Mouse (Mus musculus): Measurements from ENCODE around the gene Glra4. TPM values are rescaled to one million over a fixed set of nuclear protein-coding genes. Genes with fewer than 3 reads are reported as not detected.

The Glra4 gene
- polyA plus RNA-seq (2015; fragmentation: Nextera tagmentation; extraction: Ambion mirVana): not detected in 2 replicates

DNA sequence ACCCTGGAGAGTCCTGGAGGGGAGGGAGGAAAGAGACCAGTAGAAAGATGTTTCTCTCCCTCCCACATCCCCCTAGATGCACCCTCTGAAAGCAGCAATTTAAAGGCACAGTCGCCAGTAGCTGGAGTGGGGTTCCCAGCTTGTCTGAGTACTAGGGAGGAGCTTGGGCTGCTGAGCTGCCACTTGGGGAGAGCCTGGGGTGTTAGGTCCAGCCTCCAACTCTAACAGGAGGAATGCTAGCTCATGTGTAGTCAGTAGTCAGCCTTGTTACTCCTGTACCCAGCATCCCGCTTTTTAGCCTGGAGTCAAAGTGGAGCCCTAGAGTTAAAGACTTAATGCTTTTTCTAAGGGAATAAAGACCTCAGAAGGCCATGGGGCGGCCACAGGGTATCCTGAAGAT lies at the start of gene Glra4:
Gene Glra4, minus strand, starts transcription at position 101 of the 400 bp plus-strand sequence.
- H3K4me1 ChIP-seq (replicated peaks; ENCODE audit: insufficient read depth, low read length): no peaks in the 10 kb centered on the region

DNA sequence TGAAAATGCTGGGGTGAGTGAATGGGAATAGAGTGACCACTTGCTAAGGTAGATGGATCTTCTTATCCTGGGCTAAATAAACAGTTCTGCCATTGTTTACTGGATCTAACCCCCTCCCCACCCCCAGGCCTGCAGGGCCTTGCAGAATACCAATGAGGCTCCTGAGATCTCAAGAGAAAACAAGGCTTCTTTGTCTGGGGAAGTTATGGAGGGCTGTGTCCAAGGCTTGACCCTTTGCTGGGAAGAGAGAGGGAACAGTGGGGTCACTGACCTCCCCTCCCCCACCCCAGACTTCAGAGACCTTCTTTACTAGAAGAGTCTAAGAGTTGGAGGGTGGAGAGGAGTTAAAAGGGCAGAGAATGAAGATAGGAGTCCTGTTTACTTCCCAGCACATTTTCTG lies 48.7 kb upstream of the Glra4 start:
- ATAC-seq (replicated peaks; ENCODE audit: low FRiP score, low read depth) (no peak), DNase-seq (ENCODE audit: low spot score) (no peak)
- no peak for TF ChIP-seq CTCF (IDR thresholded peaks at IDR 0.05; ENCODE audit: low read depth)
- Histone ChIP-seq H3K9me3 (replicated peaks; ENCODE audit: low read length) (no peaks in the 10 kb centered on the region), H3K4me1 (replicated peaks; ENCODE audit: insufficient read depth, low read length) (no peaks in the 10 kb centered on the region), H3K9ac (ENCODE audit: low read depth, low read length) (no peak overlapping the region), H3K4me2 (ENCODE audit: low read length) (no peak overlapping the region), H3K27ac (no peak overlapping the region), H3K36me3 (ENCODE audit: insufficient read depth, low read length) (no peaks in the 10 kb centered on the region), H3K27me3 (ENCODE audit: insufficient read depth, low read length) (no peaks in the 10 kb centered on the region), H3K4me3 (replicated peaks; ENCODE audit: low read depth, low read length) (no peak overlapping the region)

More for the DNA sequence above, at the start of gene Glra4:
- WGBS: 80% methylated on average over 3 of the region's 3 CpGs
- H3K27ac ChIP-seq: no peak within 1 kb of the TSS
- H3K27me3 ChIP-seq (ENCODE audit: insufficient read depth, low read length): no peaks in the 10 kb centered on the region
- H3K4me3 ChIP-seq (replicated peaks; ENCODE audit: low read depth, low read length): no peak within 1 kb of the TSS
- H3K9me3 ChIP-seq (replicated peaks; ENCODE audit: low read length): no peaks in the 10 kb centered on the region
- no peak for TF ChIP-seq CTCF (IDR thresholded peaks at IDR 0.05; ENCODE audit: low read depth)
- no peak within 1 kb of the TSS for H3K9ac ChIP-seq (ENCODE audit: low read depth, low read length)
- H3K4me2 ChIP-seq (ENCODE audit: low read length): no peak within 1 kb of the TSS
- no peaks in the 10 kb centered on the region for H3K36me3 ChIP-seq (ENCODE audit: insufficient read depth, low read length)
- no peak for DNase-seq (ENCODE audit: low spot score)
- no peak for ATAC-seq (replicated peaks; ENCODE audit: low FRiP score, low read depth)

DNA sequence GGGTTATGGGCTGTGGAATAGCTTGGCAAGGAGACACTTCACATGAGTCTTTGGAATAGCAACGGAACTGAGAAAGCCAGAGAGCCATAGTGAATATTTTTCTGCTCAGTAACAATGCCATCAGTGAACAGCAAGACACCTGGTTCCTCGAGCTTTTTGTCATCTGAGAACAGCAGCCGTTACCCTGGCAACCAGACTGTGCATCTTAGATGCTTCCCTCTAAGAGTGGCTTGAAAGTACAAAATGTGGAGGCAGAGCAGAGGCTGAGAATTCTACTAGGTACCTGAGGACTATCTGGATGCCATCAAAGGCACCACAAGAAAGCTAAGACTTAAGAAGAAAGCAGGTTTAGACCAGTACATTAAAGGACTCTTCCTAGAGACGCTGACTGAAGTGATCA lies 45.1 kb upstream of the Glra4 start:
- ATAC-seq (replicated peaks; ENCODE audit: low FRiP score, low read depth): no peak
- no peak overlapping the region for H3K27ac ChIP-seq
- no peaks in the 10 kb centered on the region for H3K27me3 ChIP-seq (ENCODE audit: insufficient read depth, low read length)
- H3K4me1 ChIP-seq (replicated peaks; ENCODE audit: insufficient read depth, low read length): no peaks in the 10 kb centered on the region
- no peaks in the 10 kb centered on the region for H3K36me3 ChIP-seq (ENCODE audit: insufficient read depth, low read length)
- no peak overlapping the region for H3K4me2 ChIP-seq (ENCODE audit: low read length)
- TF ChIP-seq CTCF (IDR thresholded peaks at IDR 0.05; ENCODE audit: low read depth): no peak
- no peak overlapping the region for H3K4me3 ChIP-seq (replicated peaks; ENCODE audit: low read depth, low read length)
- no peak for DNase-seq (ENCODE audit: low spot score)
- WGBS: 73% methylated on average over 4 of the region's 4 CpGs
- no peak overlapping the region for H3K9ac ChIP-seq (ENCODE audit: low read depth, low read length)
- H3K9me3 ChIP-seq (replicated peaks; ENCODE audit: low read length): no peaks in the 10 kb centered on the region

DNA sequence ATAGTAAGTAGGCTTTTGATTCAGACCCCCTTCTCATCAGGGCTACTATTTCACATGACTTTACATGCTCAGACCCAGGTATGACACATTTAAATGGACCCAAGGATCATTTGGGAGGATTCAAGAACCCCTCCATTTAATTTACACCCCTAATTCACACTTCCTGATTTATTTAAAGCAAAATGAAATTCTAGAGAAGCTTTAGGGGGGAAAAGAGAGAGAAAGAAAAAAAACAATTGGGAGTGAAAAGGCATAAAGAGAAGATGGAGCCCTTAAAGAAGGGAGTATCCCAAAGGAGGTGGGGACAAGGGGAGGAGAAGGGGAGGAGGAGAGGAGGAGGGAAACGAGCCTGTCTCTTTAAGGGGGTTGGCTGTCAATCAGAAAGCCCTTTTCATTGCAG lies 42.4 kb upstream of the Glra4 start, which contains the start of gene Plp1:
Gene Plp1, plus strand, starts transcription at position 301 of the 400 bp plus-strand sequence.
- DNase-seq (ENCODE audit: low spot score) (no peak), ATAC-seq (replicated peaks; ENCODE audit: low FRiP score, low read depth) (no peak)
- no peaks in the 10 kb centered on the region for H3K9me3 ChIP-seq (replicated peaks; ENCODE audit: low read length)
- H3K27ac ChIP-seq: no peak within 1 kb of the TSS
- 8% methylated on average over 1 of the region's 1 CpGs for WGBS
- no peaks in the 10 kb centered on the region for H3K4me1 ChIP-seq (replicated peaks; ENCODE audit: insufficient read depth, low read length)
- no peaks in the 10 kb centered on the region for H3K27me3 ChIP-seq (ENCODE audit: insufficient read depth, low read length)
- H3K4me3 ChIP-seq (replicated peaks; ENCODE audit: low read depth, low read length): no peak within 1 kb of the TSS
- no peaks in the 10 kb centered on the region for H3K36me3 ChIP-seq (ENCODE audit: insufficient read depth, low read length)
- H3K9ac ChIP-seq (ENCODE audit: low read depth, low read length): no peak within 1 kb of the TSS
- H3K4me2 ChIP-seq (ENCODE audit: low read length): no peak within 1 kb of the TSS
- TF ChIP-seq CTCF (IDR thresholded peaks at IDR 0.05; ENCODE audit: low read depth): no peak

DNA sequence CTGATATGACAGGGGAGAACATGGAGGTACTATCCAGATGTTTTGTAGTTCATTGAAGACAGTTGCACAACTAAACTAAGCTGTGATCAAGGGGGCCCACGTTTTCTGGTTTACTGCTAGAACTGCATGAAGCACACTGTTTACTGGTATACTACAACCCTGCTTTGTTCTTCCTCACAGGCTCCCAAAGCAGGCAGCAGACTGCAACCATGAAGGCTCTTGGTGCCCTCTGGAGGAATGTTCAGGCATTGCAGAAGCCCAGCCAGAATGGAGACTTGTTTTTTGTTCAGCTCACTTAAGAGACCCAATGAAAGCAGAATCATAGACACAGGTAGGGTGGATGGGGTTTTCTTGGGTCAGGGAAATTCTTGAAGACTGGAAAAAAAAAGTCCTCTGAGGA lies 40.3 kb upstream of the Glra4 start:
- Histone ChIP-seq H3K27me3 (ENCODE audit: insufficient read depth, low read length) (no peaks in the 10 kb centered on the region), H3K9ac (ENCODE audit: low read depth, low read length) (no peak overlapping the region), H3K9me3 (replicated peaks; ENCODE audit: low read length) (no peaks in the 10 kb centered on the region), H3K4me3 (replicated peaks; ENCODE audit: low read depth, low read length) (no peak overlapping the region), H3K27ac (no peak overlapping the region), H3K4me2 (ENCODE audit: low read length) (no peak overlapping the region), H3K4me1 (replicated peaks; ENCODE audit: insufficient read depth, low read length) (no peaks in the 10 kb centered on the region), H3K36me3 (ENCODE audit: insufficient read depth, low read length) (no peaks in the 10 kb centered on the region)
- DNase-seq (ENCODE audit: low spot score) (peak; percentile 73), ATAC-seq (replicated peaks; ENCODE audit: low FRiP score, low read depth) (0 out of 2 replicates have a peak, but pooled peaks have one; percentile 49)
- peak; percentile 85 for TF ChIP-seq CTCF (IDR thresholded peaks at IDR 0.05; ENCODE audit: low read depth)
- whole genome bisulfite sequencing: 15% methylated on average over 1 of the region's 1 CpGs

DNA sequence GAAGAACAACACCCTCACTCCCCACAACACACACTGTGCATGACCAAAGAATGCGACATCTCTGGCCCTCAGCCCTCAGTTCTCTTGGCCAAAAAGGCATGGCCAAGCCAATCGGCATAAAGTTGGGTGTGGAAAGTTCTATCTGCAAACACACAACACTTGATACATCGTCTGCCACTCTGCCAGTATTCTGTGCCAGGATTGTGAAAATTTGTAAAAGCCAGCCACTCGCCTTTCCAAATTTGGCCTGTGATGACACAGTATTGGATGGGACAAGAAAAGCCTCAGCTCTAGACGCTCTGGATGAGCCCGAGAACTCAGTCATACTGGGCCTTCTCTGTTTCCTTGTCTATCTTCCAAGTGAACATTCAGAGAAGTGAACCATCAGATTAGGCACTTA lies 39.8 kb upstream of the Glra4 start:
- H3K36me3 ChIP-seq (ENCODE audit: insufficient read depth, low read length): no peaks in the 10 kb centered on the region
- no peak for TF ChIP-seq CTCF (IDR thresholded peaks at IDR 0.05; ENCODE audit: low read depth)
- H3K4me2 ChIP-seq (ENCODE audit: low read length): no peak overlapping the region
- ATAC-seq (replicated peaks; ENCODE audit: low FRiP score, low read depth) (no peak), DNase-seq (ENCODE audit: low spot score) (no peak)
- no peaks in the 10 kb centered on the region for H3K27me3 ChIP-seq (ENCODE audit: insufficient read depth, low read length)
- H3K4me3 ChIP-seq (replicated peaks; ENCODE audit: low read depth, low read length): no peak overlapping the region
- WGBS: 83% methylated on average over 6 of the region's 6 CpGs
- no peak overlapping the region for H3K9ac ChIP-seq (ENCODE audit: low read depth, low read length)
- H3K9me3 ChIP-seq (replicated peaks; ENCODE audit: low read length): no peaks in the 10 kb centered on the region
- no peaks in the 10 kb centered on the region for H3K4me1 ChIP-seq (replicated peaks; ENCODE audit: insufficient read depth, low read length)
- H3K27ac ChIP-seq: no peak overlapping the region

DNA sequence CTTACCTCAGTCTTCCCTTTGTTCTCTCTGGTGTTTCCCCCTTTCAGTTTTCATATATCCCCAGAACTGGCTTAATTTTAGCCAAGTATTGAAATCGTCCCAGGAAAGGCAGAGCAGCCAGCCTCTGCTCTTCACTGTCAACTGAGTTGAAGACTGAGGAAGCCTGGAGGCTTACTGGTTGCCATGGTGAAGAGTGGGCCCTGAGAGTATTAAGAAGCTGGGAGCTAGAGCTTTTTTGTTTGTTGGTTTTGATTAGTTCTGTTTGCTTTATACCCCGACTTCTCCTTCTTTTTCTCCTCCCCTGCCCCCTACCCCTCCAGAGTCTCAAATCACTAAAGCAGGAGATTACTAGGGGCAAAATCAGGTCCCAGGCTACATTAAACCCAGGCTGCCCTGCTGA lies 17.3 kb upstream of the Glra4 start:
- Histone ChIP-seq H3K4me1 (replicated peaks; ENCODE audit: insufficient read depth, low read length) (no peaks in the 10 kb centered on the region), H3K27me3 (ENCODE audit: insufficient read depth, low read length) (no peaks in the 10 kb centered on the region), H3K9me3 (replicated peaks; ENCODE audit: low read length) (no peaks in the 10 kb centered on the region), H3K4me2 (ENCODE audit: low read length) (no peak overlapping the region), H3K36me3 (ENCODE audit: insufficient read depth, low read length) (no peaks in the 10 kb centered on the region), H3K27ac (no peak overlapping the region), H3K4me3 (replicated peaks; ENCODE audit: low read depth, low read length) (no peak overlapping the region), H3K9ac (ENCODE audit: low read depth, low read length) (no peak overlapping the region)
- 48% methylated on average over 2 of the region's 2 CpGs for WGBS
- ATAC-seq (replicated peaks; ENCODE audit: low FRiP score, low read depth) (no peak), DNase-seq (ENCODE audit: low spot score) (no peak)
- no peak for TF ChIP-seq CTCF (IDR thresholded peaks at IDR 0.05; ENCODE audit: low read depth)

All from kidney, postnatal 0 days (tissue).